Mouse (Mus musculus) liver, adult 2 months (tissue): ENCODE results near the gene Ppp1r36. TPM values are rescaled to one million over a fixed set of nuclear protein-coding genes. Genes with fewer than 3 reads are reported as not detected.

Source experiments
- DNase-seq: peaks from one replicate; pipeline ENCODE4 v3.0.0-alpha.2; 2011; ENCODE audit warnings: low read depth, low spot score; ENCODE audit errors: extremely low read depth
- H3K27ac ChIP-seq: fragments of 200-500 bp; replicated peaks from 2 replicates; pipeline ENCODE4 v1.5.1; 2012; ENCODE audit warnings: low read depth, mild to moderate bottlenecking, control low read depth, inconsistent platforms, low read length; ENCODE audit not compliant: insufficient read depth
- H3K27me3 ChIP-seq: fragments of 200-500 bp; 2 replicates; pipeline ENCODE4 v1.6.1; 2012; ENCODE audit warnings: mild to moderate bottlenecking, moderate library complexity, low read length, inconsistent platforms; ENCODE audit not compliant: control insufficient read depth, insufficient read depth
- H3K36me3 ChIP-seq: fragments of 200-500 bp; 2 replicates; pipeline ENCODE4 v1.6.1; 2012; ENCODE audit warnings: low read length, inconsistent platforms; ENCODE audit not compliant: control insufficient read depth, insufficient read depth
- H3K4me1 ChIP-seq: fragments of 200-500 bp; 2 replicates; pipeline ENCODE4 v1.6.1; 2011; ENCODE audit warnings: low read length; ENCODE audit not compliant: control insufficient read depth, insufficient read depth
- H3K4me3 ChIP-seq: fragments of 200-500 bp; 2 replicates; pipeline ENCODE4 v1.5.1; 2011; ENCODE audit warnings: low read depth, mild to moderate bottlenecking, control low read depth, low read length, moderate library complexity; ENCODE audit not compliant: insufficient read depth
- H3K79me2 ChIP-seq: fragments of 200-500 bp; 2 replicates; pipeline ENCODE4 v1.6.1; 2012; ENCODE audit warnings: inconsistent platforms, mild to moderate bottlenecking, low read length, moderate library complexity; ENCODE audit not compliant: control insufficient read depth, insufficient read depth
- H3K9ac ChIP-seq: fragments of 200-500 bp; 2 replicates; pipeline ENCODE4 v1.6.1; 2012; ENCODE audit warnings: low read depth, mild to moderate bottlenecking, control low read depth, inconsistent platforms, low read length
- CTCF ChIP-seq: fragments of 200-500 bp; IDR thresholded peaks from 2 replicates; pipeline ENCODE4 v1.5.1; 2011; ENCODE audit warnings: low read depth, low read length, control low read depth
- POLR2A ChIP-seq: fragments of 200-500 bp; IDR thresholded peaks from 2 replicates; pipeline ENCODE4 v1.6.1; 2011; ENCODE audit warnings: low read length, control low read depth; ENCODE audit not compliant: insufficient read depth; ENCODE audit errors: extremely low read depth
- WGBS: fragments of 180-500 bp; shearing (Covaris S2); methylation state at CpG from one replicate; pipeline ENCODE4 v1.1.7; 2018; 5-methylcytosine and 5-hydroxymethylcytosine counted together
- polyA plus RNA-seq: library from polyadenylated mRNA; depleted of rRNA; stranded (reverse); fragments of >200 nt; gene quantifications from 2 replicates; pipeline ENCODE4 v1.2.3, GENCODE M21; 2012; rRNA removed
- total RNA-seq: library from RNA; depleted of rRNA; stranded (reverse); fragments of >200 nt; gene quantifications from 2 replicates; pipeline ENCODE4 v1.2.3, GENCODE M21; 2014; rRNA removed

Ppp1r36 gene
- total and polyA plus RNA-seq, 2 experiments, result under 0.01 TPM; not detected in 1

- Histone ChIP-seq H3K4me1 (no peaks in the 10 kb centered on the region), H3K79me2 (no peaks in the 10 kb centered on the region), H3K36me3 (no peaks in the 10 kb centered on the region), H3K9ac (no peak overlapping the region), H3K27ac (no peak overlapping the region), H3K4me3 (no peak overlapping the region), H3K27me3 (no peaks in the 10 kb centered on the region)
- WGBS, result 90% methylated on average over 2 of the region's 2 CpGs
- no peak for TF ChIP-seq CTCF
- no peak for TF ChIP-seq POLR2A
- no peak for DNase-seq
These were observed 65.1 kb downstream of the Ppp1r36 start for GRCm38 (mm10) chr12:76482446-76482845.

GRCm38 (mm10) chr12:76482948-76483347 lies 65.6 kb downstream of the Ppp1r36 start:
- no peak for TF ChIP-seq POLR2A
- no peak for TF ChIP-seq CTCF
- no peak overlapping the region for H3K9ac ChIP-seq
- DNase-seq, result no peak
- H3K79me2 ChIP-seq, result no peaks in the 10 kb centered on the region
- 85% methylated on average over 2 of the region's 2 CpGs for WGBS
- H3K27ac ChIP-seq, result no peak overlapping the region
- H3K4me3 ChIP-seq, result no peak overlapping the region
- H3K36me3 ChIP-seq, result no peaks in the 10 kb centered on the region
- no peaks in the 10 kb centered on the region for H3K4me1 ChIP-seq
- H3K27me3 ChIP-seq, result no peaks in the 10 kb centered on the region

GRCm38 (mm10) chr12:76484881-76485280 lies 67.5 kb downstream of the Ppp1r36 start:
- DNase-seq, result no peak
- 59% methylated on average over 4 of the region's 4 CpGs for WGBS
- no peak overlapping the region for H3K4me3 ChIP-seq
- no peaks in the 10 kb centered on the region for H3K79me2 ChIP-seq
- no peak overlapping the region for H3K27ac ChIP-seq
- H3K4me1 ChIP-seq, result no peaks in the 10 kb centered on the region
- no peak for TF ChIP-seq CTCF
- no peak for TF ChIP-seq POLR2A
- H3K27me3 ChIP-seq, result no peaks in the 10 kb centered on the region
- no peak overlapping the region for H3K9ac ChIP-seq
- no peaks in the 10 kb centered on the region for H3K36me3 ChIP-seq

- DNase-seq, result no peak
- Histone ChIP-seq H3K9ac (no peak overlapping the region), H3K4me1 (no peaks in the 10 kb centered on the region), H3K4me3 (no peak overlapping the region), H3K27ac (no peak overlapping the region), H3K79me2 (no peaks in the 10 kb centered on the region), H3K27me3 (no peaks in the 10 kb centered on the region), H3K36me3 (no peaks in the 10 kb centered on the region)
- WGBS, result 61% methylated on average over 11 of the region's 11 CpGs
- no peak for TF ChIP-seq POLR2A
- TF ChIP-seq CTCF, result no peak
These were observed 68.0 kb downstream of the Ppp1r36 start for GRCm38 (mm10) chr12:76485381-76485780.

GRCm38 (mm10) chr12:76486943-76487342 lies 69.6 kb downstream of the Ppp1r36 start:
- Histone ChIP-seq H3K27me3 (no peaks in the 10 kb centered on the region), H3K9ac (no peak overlapping the region), H3K4me3 (no peak overlapping the region), H3K27ac (no peak overlapping the region), H3K36me3 (no peaks in the 10 kb centered on the region), H3K4me1 (no peaks in the 10 kb centered on the region), H3K79me2 (no peaks in the 10 kb centered on the region)
- DNase-seq, result no peak
- no peak for TF ChIP-seq CTCF
- no peak for TF ChIP-seq POLR2A
- 55% methylated on average over 9 of the region's 9 CpGs for WGBS

Other genes starting within 250 kb of the Ppp1r36 start
- gene Esr2, start 240.3 kb upstream of the Ppp1r36 start, total RNA-seq, result not detected in 2 replicates
- not detected in 2 replicates for gene Esr2, start 240.3 kb upstream of the Ppp1r36 start, polyA plus RNA-seq
- gene Tex21, start 170.8 kb upstream of the Ppp1r36 start, total RNA-seq, result not detected in 2 replicates
- not detected in 2 replicates for gene Tex21, start 170.8 kb upstream of the Ppp1r36 start, polyA plus RNA-seq
- gene Mthfd1, start 162.2 kb upstream of the Ppp1r36 start, total RNA-seq, result 188 and 211 TPM in 2 replicates
- gene Mthfd1, start 162.2 kb upstream of the Ppp1r36 start, polyA plus RNA-seq, result 112 and 121 TPM in 2 replicates
- 1.1 and 1.2 TPM in 2 replicates for gene Akap5, start 92.6 kb upstream of the Ppp1r36 start, total RNA-seq
- 0.12 and 0.17 TPM in 2 replicates for gene Akap5, start 92.6 kb upstream of the Ppp1r36 start, polyA plus RNA-seq
- gene Zbtb25, start 47.9 kb upstream of the Ppp1r36 start, total RNA-seq, result 1.0 and 1.6 TPM in 2 replicates
- gene Zbtb25, start 47.9 kb upstream of the Ppp1r36 start, polyA plus RNA-seq, result 1.7 and 2.3 TPM in 2 replicates
- gene Zbtb1, start 47.3 kb upstream of the Ppp1r36 start, total RNA-seq, result 2.1 and 2.2 TPM in 2 replicates
- gene Zbtb1, start 47.3 kb upstream of the Ppp1r36 start, polyA plus RNA-seq, result 0.60 and 0.70 TPM in 2 replicates
- 3.3 and 3.8 TPM in 2 replicates for gene Hspa2, start 13.4 kb upstream of the Ppp1r36 start, total RNA-seq
- 1.4 and 2.2 TPM in 2 replicates for gene Hspa2, start 13.4 kb upstream of the Ppp1r36 start, polyA plus RNA-seq
- 16.5 and 27.0 TPM in 2 replicates for gene Plekhg3, start 113.4 kb downstream of the Ppp1r36 start, total RNA-seq
- gene Plekhg3, start 113.4 kb downstream of the Ppp1r36 start, polyA plus RNA-seq, result 12.5 and 17.1 TPM in 2 replicates